Mouse (Mus musculus): Measurements from ENCODE around the gene Olfr1440. TPM values are rescaled to one million over a fixed set of nuclear protein-coding genes. Genes with fewer than 3 reads are reported as not detected.

Gene Olfr1440
- polyA plus RNA-seq, 1 experiment from 2014 or later, result not detected

- Histone ChIP-seq H3K36me3 (ENCODE audit: control insufficient read depth, insufficient read depth, low read length) (no peaks in the 10 kb centered on the region), H3K9ac (ENCODE audit: low read depth, low read length) (no peak within 1 kb of the TSS), H3K4me2 (replicated peaks; ENCODE audit: low read depth, low read length) (no peak within 1 kb of the TSS), H3K4me1 (replicated peaks; ENCODE audit: control insufficient read depth, insufficient read depth, low read length) (no peaks in the 10 kb centered on the region), H3K27ac (ENCODE audit: low read depth, low read length) (no peak within 1 kb of the TSS), H3K4me3 (ENCODE audit: low read depth, low read length) (no peak within 1 kb of the TSS), H3K27me3 (ENCODE audit: control insufficient read depth, insufficient read depth, low read length) (no peaks in the 10 kb centered on the region), H3K9me3 (ENCODE audit: control insufficient read depth, low read length) (no peaks in the 10 kb centered on the region)
- DNase-seq (ENCODE audit: low spot score) (no peak), ATAC-seq (ENCODE audit: low FRiP score) (no peak)
- WGBS, result 93% methylated on average over 6 of the region's 6 CpGs
Observed at GRCm38 (mm10) chr19:12427605-12428004, 40.5 kb downstream of the Olfr1440 start, which contains the start of gene Pfpl. Gene Pfpl, plus strand, starts transcription at chr19:12427905.

- DNase-seq (ENCODE audit: low spot score) (peak; percentile 55), ATAC-seq (ENCODE audit: low FRiP score) (peak; percentile 74)
- Histone ChIP-seq H3K27ac (ENCODE audit: low read depth, low read length) (no peak overlapping the region), H3K36me3 (ENCODE audit: control insufficient read depth, insufficient read depth, low read length) (no peaks in the 10 kb centered on the region), H3K4me1 (replicated peaks; ENCODE audit: control insufficient read depth, insufficient read depth, low read length) (no peaks in the 10 kb centered on the region), H3K4me2 (replicated peaks; ENCODE audit: low read depth, low read length) (no peak overlapping the region), H3K27me3 (ENCODE audit: control insufficient read depth, insufficient read depth, low read length) (no peaks in the 10 kb centered on the region), H3K9me3 (ENCODE audit: control insufficient read depth, low read length) (no peaks in the 10 kb centered on the region), H3K9ac (ENCODE audit: low read depth, low read length) (no peak overlapping the region), H3K4me3 (ENCODE audit: low read depth, low read length) (no peak overlapping the region)
- WGBS, result 12% methylated on average over 2 of the region's 2 CpGs
Observed at GRCm38 (mm10) chr19:12433033-12433432, 46.0 kb downstream of the Olfr1440 start.

GRCm38 (mm10) chr19:12435011-12435416 is 47.9 kb downstream of the Olfr1440 start:
- WGBS, result 80% methylated on average over 4 of the region's 4 CpGs
- Histone ChIP-seq H3K4me2 (replicated peaks; ENCODE audit: low read depth, low read length) (no peak overlapping the region), H3K36me3 (ENCODE audit: control insufficient read depth, insufficient read depth, low read length) (no peaks in the 10 kb centered on the region), H3K4me1 (replicated peaks; ENCODE audit: control insufficient read depth, insufficient read depth, low read length) (no peaks in the 10 kb centered on the region), H3K27ac (ENCODE audit: low read depth, low read length) (no peak overlapping the region), H3K9me3 (ENCODE audit: control insufficient read depth, low read length) (no peaks in the 10 kb centered on the region), H3K4me3 (ENCODE audit: low read depth, low read length) (no peak overlapping the region), H3K27me3 (ENCODE audit: control insufficient read depth, insufficient read depth, low read length) (no peaks in the 10 kb centered on the region), H3K9ac (ENCODE audit: low read depth, low read length) (no peak overlapping the region)
- ATAC-seq (ENCODE audit: low FRiP score) (no peak), DNase-seq (ENCODE audit: low spot score) (no peak)

- no peaks in the 10 kb centered on the region for H3K36me3 ChIP-seq (ENCODE audit: control insufficient read depth, insufficient read depth, low read length)
- WGBS, result 81% methylated on average over 4 of the region's 4 CpGs
- H3K4me1 ChIP-seq (replicated peaks; ENCODE audit: control insufficient read depth, insufficient read depth, low read length), result no peaks in the 10 kb centered on the region
- H3K27me3 ChIP-seq (ENCODE audit: control insufficient read depth, insufficient read depth, low read length), result no peaks in the 10 kb centered on the region
- no peaks in the 10 kb centered on the region for H3K9me3 ChIP-seq (ENCODE audit: control insufficient read depth, low read length)
- ATAC-seq (ENCODE audit: low FRiP score), result no peak
- no peak for DNase-seq (ENCODE audit: low spot score)
- H3K4me2 ChIP-seq (replicated peaks; ENCODE audit: low read depth, low read length), result no peak overlapping the region
- no peak overlapping the region for H3K9ac ChIP-seq (ENCODE audit: low read depth, low read length)
- no peak overlapping the region for H3K27ac ChIP-seq (ENCODE audit: low read depth, low read length)
- H3K4me3 ChIP-seq (ENCODE audit: low read depth, low read length), result no peak overlapping the region
Observed at GRCm38 (mm10) chr19:12435750-12436524, 48.9 kb downstream of the Olfr1440 start.

GRCm38 (mm10) chr19:12439581-12439980 is 52.5 kb downstream of the Olfr1440 start:
- H3K9me3 ChIP-seq (ENCODE audit: control insufficient read depth, low read length), result no peaks in the 10 kb centered on the region
- no peak overlapping the region for H3K9ac ChIP-seq (ENCODE audit: low read depth, low read length)
- WGBS, result 67% methylated on average over 1 of the region's 1 CpGs
- no peak overlapping the region for H3K27ac ChIP-seq (ENCODE audit: low read depth, low read length)
- no peaks in the 10 kb centered on the region for H3K27me3 ChIP-seq (ENCODE audit: control insufficient read depth, insufficient read depth, low read length)
- H3K36me3 ChIP-seq (ENCODE audit: control insufficient read depth, insufficient read depth, low read length), result no peaks in the 10 kb centered on the region
- H3K4me3 ChIP-seq (ENCODE audit: low read depth, low read length), result no peak overlapping the region
- no peaks in the 10 kb centered on the region for H3K4me1 ChIP-seq (replicated peaks; ENCODE audit: control insufficient read depth, insufficient read depth, low read length)
- DNase-seq (ENCODE audit: low spot score) (no peak), ATAC-seq (ENCODE audit: low FRiP score) (no peak)
- no peak overlapping the region for H3K4me2 ChIP-seq (replicated peaks; ENCODE audit: low read depth, low read length)

- 76% methylated on average over 5 of the region's 5 CpGs for WGBS
- no peaks in the 10 kb centered on the region for H3K36me3 ChIP-seq (ENCODE audit: control insufficient read depth, insufficient read depth, low read length)
Observed at GRCm38 (mm10) chr19:12440103-12440725, 53.1 kb downstream of the Olfr1440 start.

GRCm38 (mm10) chr19:12442560-12442959 is 55.5 kb downstream of the Olfr1440 start:
- Histone ChIP-seq H3K9me3 (ENCODE audit: control insufficient read depth, low read length) (no peaks in the 10 kb centered on the region), H3K27me3 (ENCODE audit: control insufficient read depth, insufficient read depth, low read length) (no peaks in the 10 kb centered on the region), H3K9ac (ENCODE audit: low read depth, low read length) (no peak overlapping the region), H3K4me2 (replicated peaks; ENCODE audit: low read depth, low read length) (no peak overlapping the region), H3K4me3 (ENCODE audit: low read depth, low read length) (no peak overlapping the region), H3K27ac (ENCODE audit: low read depth, low read length) (no peak overlapping the region), H3K36me3 (ENCODE audit: control insufficient read depth, insufficient read depth, low read length) (no peaks in the 10 kb centered on the region), H3K4me1 (replicated peaks; ENCODE audit: control insufficient read depth, insufficient read depth, low read length) (no peaks in the 10 kb centered on the region)
- ATAC-seq (ENCODE audit: low FRiP score) (no peak), DNase-seq (ENCODE audit: low spot score) (no peak)
- 83% methylated on average over 4 of the region's 4 CpGs for WGBS

More at GRCm38 (mm10) chr19:12440103-12440725, 53.1 kb downstream of the Olfr1440 start:
- Histone ChIP-seq H3K4me2 (replicated peaks; ENCODE audit: low read depth, low read length) (no peak overlapping the region), H3K27me3 (ENCODE audit: control insufficient read depth, insufficient read depth, low read length) (no peaks in the 10 kb centered on the region), H3K9me3 (ENCODE audit: control insufficient read depth, low read length) (no peaks in the 10 kb centered on the region), H3K9ac (ENCODE audit: low read depth, low read length) (no peak overlapping the region), H3K4me1 (replicated peaks; ENCODE audit: control insufficient read depth, insufficient read depth, low read length) (no peaks in the 10 kb centered on the region), H3K4me3 (ENCODE audit: low read depth, low read length) (no peak overlapping the region), H3K27ac (ENCODE audit: low read depth, low read length) (no peak overlapping the region)
- ATAC-seq (ENCODE audit: low FRiP score) (no peak), DNase-seq (ENCODE audit: low spot score) (no peak)

- no peaks in the 10 kb centered on the region for H3K9me3 ChIP-seq (ENCODE audit: control insufficient read depth, low read length)
- ATAC-seq (ENCODE audit: low FRiP score) (no peak), DNase-seq (ENCODE audit: low spot score) (no peak)
- H3K4me1 ChIP-seq (replicated peaks; ENCODE audit: control insufficient read depth, insufficient read depth, low read length), result no peaks in the 10 kb centered on the region
- H3K4me3 ChIP-seq (ENCODE audit: low read depth, low read length), result no peak overlapping the region
- no peak overlapping the region for H3K9ac ChIP-seq (ENCODE audit: low read depth, low read length)
- H3K36me3 ChIP-seq (ENCODE audit: control insufficient read depth, insufficient read depth, low read length), result no peaks in the 10 kb centered on the region
- WGBS, result 81% methylated on average over 3 of the region's 3 CpGs
- H3K27ac ChIP-seq (ENCODE audit: low read depth, low read length), result no peak overlapping the region
- no peak overlapping the region for H3K4me2 ChIP-seq (replicated peaks; ENCODE audit: low read depth, low read length)
- no peaks in the 10 kb centered on the region for H3K27me3 ChIP-seq (ENCODE audit: control insufficient read depth, insufficient read depth, low read length)
Observed at GRCm38 (mm10) chr19:12445014-12445413, 57.9 kb downstream of the Olfr1440 start.
